Mouse (Mus musculus) large intestine, adult 2 months (tissue): ENCODE measurements around the gene Cyp2a12. TPM values are rescaled to one million over a fixed set of nuclear protein-coding genes. Genes with fewer than 3 reads are reported as not detected.
"Not testable (repeated sequence)": the region's sequence is repeated elsewhere in the genome, so short reads cannot be mapped to it uniquely, and the experiment has no call there.

Experiments
- DNase-seq: peaks from one replicate; pipeline ENCODE4 v3.0.0-alpha.2; 2012; ENCODE audit warnings: low read depth, low spot score
- WGBS: fragments of 180-500 bp; shearing (Covaris S2); methylation state at CpG from one replicate; pipeline ENCODE4 v1.1.7; 2018; 5-methylcytosine and 5-hydroxymethylcytosine counted together
- polyA plus RNA-seq: library from polyadenylated mRNA; depleted of rRNA; stranded (reverse); fragments of >200 nt; gene quantifications from 2 replicates; pipeline ENCODE4 v1.2.3, GENCODE M21; 2012; rRNA removed

The Cyp2a12 gene
- not detected in 2 replicates for polyA plus RNA-seq

GRCm38 (mm10) chr7:27028789-27029188, at the start of gene Cyp2a12:
Gene Cyp2a12 (plus strand): TSS chr7:27029081.
- no peak for DNase-seq
- whole genome bisulfite sequencing: 83% methylated on average over 2 of the region's 2 CpGs

GRCm38 (mm10) chr7:26981464-26981863, 47.4 kb upstream of the Cyp2a12 start:
- 58% methylated on average over 2 of the region's 2 CpGs for WGBS
- not testable (repeated sequence) for DNase-seq

GRCm38 (mm10) chr7:26981937-26982336, 46.9 kb upstream of the Cyp2a12 start:
- WGBS: 63% methylated on average over 1 of the region's 1 CpGs

GRCm38 (mm10) chr7:26982551-26982950, 46.3 kb upstream of the Cyp2a12 start:
- no peak for DNase-seq
- 23% methylated on average over 1 of the region's 1 CpGs for WGBS

More at GRCm38 (mm10) chr7:26981937-26982336, 46.9 kb upstream of the Cyp2a12 start:
- DNase-seq: not testable (repeated sequence)

- 33% methylated on average over 1 of the region's 1 CpGs for WGBS
- DNase-seq: not testable (repeated sequence)
These were observed 45.7 kb upstream of the Cyp2a12 start for GRCm38 (mm10) chr7:26983151-26983550.

GRCm38 (mm10) chr7:27026581-27026980, 2.3 kb upstream of the Cyp2a12 start:
- not testable (repeated sequence) for DNase-seq

- WGBS: 47% methylated on average over 1 of the region's 1 CpGs
These were observed 20.0 kb downstream of the Cyp2a12 start for GRCm38 (mm10) chr7:27048886-27049285.

GRCm38 (mm10) chr7:27059333-27059732, 30.5 kb downstream of the Cyp2a12 start:
- not testable (repeated sequence) for DNase-seq
- WGBS: 83% methylated on average over 2 of the region's 2 CpGs

More at GRCm38 (mm10) chr7:27048886-27049285, 20.0 kb downstream of the Cyp2a12 start:
- not testable (repeated sequence) for DNase-seq

- not testable (repeated sequence) for DNase-seq
These were observed 31.0 kb downstream of the Cyp2a12 start for GRCm38 (mm10) chr7:27059896-27060295.

- no peak for DNase-seq
- WGBS: 77% methylated on average over 1 of the region's 1 CpGs
These were observed 49.8 kb downstream of the Cyp2a12 start for GRCm38 (mm10) chr7:27078641-27079040.

GRCm38 (mm10) chr7:27081625-27082024, 52.7 kb downstream of the Cyp2a12 start:
- 18% methylated on average over 2 of the region's 2 CpGs for WGBS
- DNase-seq: peak; percentile 19

Other genes starting within 250 kb of the Cyp2a12 start
- not detected in 2 replicates for gene Cyp2g1, start 220.2 kb upstream of the Cyp2a12 start, polyA plus RNA-seq
- 0.11 TPM in 1 of 2 replicates, not detected in the other for gene Cyp2a5, start 193.8 kb upstream of the Cyp2a12 start, polyA plus RNA-seq
- gene Cyp2a22, start 89.7 kb upstream of the Cyp2a12 start, polyA plus RNA-seq: not detected in 2 replicates
- gene Cyp2f2, start 90.8 kb downstream of the Cyp2a12 start, polyA plus RNA-seq: 0.18 and 0.22 TPM in 2 replicates
- gene Cyp2t4, start 124.6 kb downstream of the Cyp2a12 start, polyA plus RNA-seq: not detected in 2 replicates
- 80.6 and 86.7 TPM in 2 replicates for gene Egln2, start 137.7 kb downstream of the Cyp2a12 start, polyA plus RNA-seq
- 76.5 and 80.9 TPM in 2 replicates for gene Rab4b, start 149.8 kb downstream of the Cyp2a12 start, polyA plus RNA-seq
- not detected in 2 replicates for gene Gm21983, start 152.0 kb downstream of the Cyp2a12 start, polyA plus RNA-seq
- gene Mia, start 152.1 kb downstream of the Cyp2a12 start, polyA plus RNA-seq: 0.85 and 2.2 TPM in 2 replicates
- 10.9 and 11.1 TPM in 2 replicates for gene BC024978, start 166.7 kb downstream of the Cyp2a12 start, polyA plus RNA-seq
- gene Snrpa, start 167.2 kb downstream of the Cyp2a12 start, polyA plus RNA-seq: 168 and 170 TPM in 2 replicates
- gene Itpkc, start 199.6 kb downstream of the Cyp2a12 start, polyA plus RNA-seq: 27.3 and 32.7 TPM in 2 replicates
- gene Coq8b, start 203.9 kb downstream of the Cyp2a12 start, polyA plus RNA-seq: 31.9 and 34.1 TPM in 2 replicates
- gene Numbl, start 229.4 kb downstream of the Cyp2a12 start, polyA plus RNA-seq: 6.4 and 6.6 TPM in 2 replicates